Mouse (Mus musculus): Measurements from ENCODE around the gene Dctd. TPM values are rescaled to one million over a fixed set of nuclear protein-coding genes. Genes with fewer than 3 reads are reported as not detected.
A peak's percentile ranks its signal among the peaks of the same experiment; 100 is the strongest.

Dctd gene
- polyA plus RNA-seq (2016; fragmentation: Nextera tagmentation; extraction: Ambion mirVana) = 18.1 TPM in 2 replicates

DNA sequence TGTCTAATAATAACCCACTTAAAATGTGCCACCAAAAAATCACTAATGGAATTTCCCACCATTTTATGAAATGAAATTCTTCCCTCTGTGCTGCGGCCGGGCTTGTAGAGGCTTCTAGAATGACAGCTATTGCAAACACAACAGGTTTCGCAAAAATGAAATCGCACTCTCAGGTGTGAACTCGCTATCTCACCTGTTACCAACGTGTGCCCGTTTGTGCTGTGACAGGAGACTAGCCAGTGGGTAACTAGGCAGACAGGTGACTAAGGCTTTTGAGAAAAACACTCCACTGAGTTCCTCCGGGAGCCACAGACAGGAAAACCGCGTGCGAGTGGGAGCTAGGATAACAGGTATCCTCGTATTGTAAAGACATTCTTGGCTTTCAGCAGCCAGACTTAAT is at the start of gene Dctd:
Gene Dctd (plus strand): TSS at position 301 of the 400 bp plus-strand sequence.
- H3K4me1 ChIP-seq = peaks cover 10% of the 10 kb centered on the region; the same call in 1 of the 2 replicates
- ATAC-seq (ENCODE audit: low FRiP score) = no peak
- H3K27me3 ChIP-seq = peaks cover 5% of the 10 kb centered on the region; the same call in 1 of the 2 replicates
- no peaks in the 10 kb centered on the region for H3K9me3 ChIP-seq (replicated peaks)
- 91% methylated on average over 12 of the region's 12 CpGs for WGBS
- H3K4me2 ChIP-seq (replicated peaks) = peak within 1 kb of the TSS; percentile 50
- H3K27ac ChIP-seq = no peak within 1 kb of the TSS
- no peaks in the 10 kb centered on the region for H3K36me3 ChIP-seq
- no peak within 1 kb of the TSS for H3K9ac ChIP-seq
- peak within 1 kb of the TSS; percentile 28; the same call in 1 of the 2 replicates for H3K4me3 ChIP-seq

DNA sequence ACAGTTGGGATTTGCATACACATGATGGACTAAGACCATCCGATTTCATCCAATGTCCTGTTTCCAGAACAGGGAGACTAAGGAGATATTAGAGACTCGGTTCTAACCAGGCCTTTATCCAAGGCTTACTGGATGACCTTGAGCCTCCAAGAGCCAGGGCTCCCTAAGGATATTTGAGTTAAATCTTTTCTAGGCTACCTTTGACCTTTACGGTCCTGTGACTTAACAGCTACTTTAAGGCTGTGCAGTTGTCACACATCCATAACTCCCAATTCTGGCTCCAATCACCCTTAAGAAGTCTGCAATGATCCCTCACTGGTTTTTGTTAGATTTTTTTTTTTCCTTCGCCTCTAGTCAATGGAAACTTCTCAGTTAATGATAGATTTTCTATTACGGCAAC is 45.3 kb upstream of the Dctd start:
- H3K4me2 ChIP-seq (replicated peaks) = no peak overlapping the region
- H3K4me1 ChIP-seq = no peaks in the 10 kb centered on the region
- no peak overlapping the region for H3K9ac ChIP-seq
- no peaks in the 10 kb centered on the region for H3K27me3 ChIP-seq
- no peaks in the 10 kb centered on the region for H3K9me3 ChIP-seq (replicated peaks)
- no peak for ATAC-seq (ENCODE audit: low FRiP score)
- 93% methylated on average over 5 of the region's 5 CpGs for WGBS
- no peak overlapping the region for H3K27ac ChIP-seq
- H3K36me3 ChIP-seq = no peaks in the 10 kb centered on the region
- no peak overlapping the region for H3K4me3 ChIP-seq

DNA sequence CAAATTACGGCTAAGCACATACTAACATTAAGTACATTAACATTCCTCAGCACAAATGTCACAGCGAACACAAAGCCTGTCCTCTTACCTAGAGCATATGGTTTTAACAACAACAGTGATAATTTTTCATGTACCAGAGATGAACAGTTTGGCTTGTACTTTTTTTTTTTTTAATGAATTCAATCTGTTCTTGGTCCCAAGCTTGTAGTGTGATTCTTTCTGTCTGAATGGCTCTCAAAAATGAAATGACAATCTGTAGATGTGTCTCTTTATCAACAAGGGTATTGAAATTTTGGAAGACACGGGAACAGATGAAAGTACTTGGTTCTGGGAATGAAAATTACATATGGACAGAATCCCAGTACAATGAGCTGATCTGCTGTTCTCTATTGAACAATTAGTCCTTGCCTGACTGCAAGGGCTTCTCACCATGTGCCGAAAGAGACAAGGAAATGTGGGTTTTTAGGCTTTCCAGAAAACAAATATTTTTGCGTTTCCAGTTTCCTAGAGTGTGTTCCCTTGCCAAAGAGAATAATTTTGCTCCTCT is 35.3 kb upstream of the Dctd start:
- 87% methylated on average over 5 of the region's 5 CpGs for WGBS
- H3K9ac ChIP-seq = no peak overlapping the region
- no peak overlapping the region for H3K27ac ChIP-seq
- no peak for ATAC-seq (ENCODE audit: low FRiP score)
- H3K9me3 ChIP-seq (replicated peaks) = no peaks in the 10 kb centered on the region
- no peak overlapping the region for H3K4me2 ChIP-seq (replicated peaks)
- no peaks in the 10 kb centered on the region for H3K36me3 ChIP-seq
- no peaks in the 10 kb centered on the region for H3K27me3 ChIP-seq
- no peak overlapping the region for H3K4me3 ChIP-seq
- H3K4me1 ChIP-seq = no peaks in the 10 kb centered on the region

DNA sequence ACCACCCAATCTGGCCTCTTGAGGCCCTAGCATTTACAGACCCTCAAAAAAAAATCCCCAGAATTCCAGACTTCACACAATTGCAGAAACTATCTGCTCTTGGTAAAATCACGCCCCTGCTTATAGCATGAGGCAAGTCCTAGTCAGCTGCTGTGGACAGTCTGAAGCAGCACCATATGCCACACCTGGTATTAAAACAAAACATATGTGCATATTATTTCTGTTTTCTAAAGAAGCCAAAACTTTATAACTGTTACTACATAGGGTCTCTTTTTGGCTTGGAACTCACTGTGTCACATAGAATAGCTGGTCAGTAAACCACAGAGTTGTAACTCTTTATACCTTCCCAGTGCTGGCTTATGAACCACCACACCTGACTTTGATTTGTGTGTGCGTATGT is 24.7 kb upstream of the Dctd start:
- Histone ChIP-seq H3K9ac (no peak overlapping the region), H3K27ac (no peak overlapping the region), H3K9me3 (replicated peaks) (no peaks in the 10 kb centered on the region), H3K4me3 (no peak overlapping the region), H3K27me3 (no peaks in the 10 kb centered on the region), H3K4me1 (no peaks in the 10 kb centered on the region), H3K36me3 (no peaks in the 10 kb centered on the region), H3K4me2 (replicated peaks) (no peak overlapping the region)
- ATAC-seq (ENCODE audit: low FRiP score) = no peak
- 86% methylated on average over 2 of the region's 2 CpGs for WGBS

DNA sequence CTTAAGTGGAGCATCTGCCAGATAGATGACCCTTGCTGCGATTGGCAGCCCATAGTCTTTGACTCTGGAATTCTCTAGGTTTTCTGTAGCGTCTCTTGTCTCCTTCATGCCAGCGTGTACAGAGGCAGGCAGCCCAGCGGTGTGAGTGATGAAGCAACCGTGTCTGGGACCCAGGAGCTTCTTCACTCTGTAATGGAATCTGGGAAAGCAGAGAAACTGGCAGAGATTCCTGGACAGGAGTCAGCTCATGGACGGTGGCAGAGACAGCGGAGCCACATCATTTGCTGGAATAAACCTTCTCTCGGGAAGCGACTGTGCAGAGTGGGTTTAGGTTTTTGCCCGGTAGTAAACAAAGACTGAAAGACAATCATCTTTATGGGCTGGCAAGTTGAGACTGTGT is 16.5 kb upstream of the Dctd start:
- ATAC-seq (ENCODE audit: low FRiP score) = no peak
- H3K4me2 ChIP-seq (replicated peaks) = no peak overlapping the region
- no peaks in the 10 kb centered on the region for H3K9me3 ChIP-seq (replicated peaks)
- H3K4me3 ChIP-seq = no peak overlapping the region
- no peaks in the 10 kb centered on the region for H3K4me1 ChIP-seq
- 83% methylated on average over 10 of the region's 10 CpGs for WGBS
- H3K36me3 ChIP-seq = no peaks in the 10 kb centered on the region
- H3K27ac ChIP-seq = no peak overlapping the region
- no peak overlapping the region for H3K9ac ChIP-seq
- no peaks in the 10 kb centered on the region for H3K27me3 ChIP-seq

DNA sequence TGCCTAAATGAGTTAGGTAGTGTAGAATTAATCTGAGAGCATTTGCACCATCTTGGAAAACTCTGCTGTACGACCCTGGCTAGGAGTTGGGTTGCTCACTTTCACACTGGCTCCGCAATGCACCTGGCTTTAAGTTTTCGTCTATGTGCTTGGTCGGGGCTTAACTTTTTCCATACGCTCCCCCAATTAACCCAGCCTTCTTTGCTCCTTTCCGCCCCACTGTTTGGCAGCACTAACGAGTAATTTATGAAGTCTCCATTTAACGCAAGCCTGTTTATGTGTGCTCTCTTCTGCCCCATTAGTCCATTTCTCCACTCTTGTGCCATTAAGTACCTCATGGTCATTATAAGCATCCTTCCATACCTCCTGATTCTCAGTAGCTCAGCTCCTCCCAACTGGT is 8.2 kb upstream of the Dctd start:
- 0 out of 2 replicates have a peak, but pooled peaks cover 5% of the 10 kb centered on the region for H3K27me3 ChIP-seq
- no peak overlapping the region for H3K4me2 ChIP-seq (replicated peaks)
- no peaks in the 10 kb centered on the region for H3K36me3 ChIP-seq
- no peaks in the 10 kb centered on the region for H3K9me3 ChIP-seq (replicated peaks)
- ATAC-seq (ENCODE audit: low FRiP score) = no peak
- H3K4me1 ChIP-seq = no peaks in the 10 kb centered on the region
- no peak overlapping the region for H3K27ac ChIP-seq
- no peak overlapping the region for H3K9ac ChIP-seq
- WGBS = 89% methylated on average over 8 of the region's 8 CpGs
- no peak overlapping the region for H3K4me3 ChIP-seq

DNA sequence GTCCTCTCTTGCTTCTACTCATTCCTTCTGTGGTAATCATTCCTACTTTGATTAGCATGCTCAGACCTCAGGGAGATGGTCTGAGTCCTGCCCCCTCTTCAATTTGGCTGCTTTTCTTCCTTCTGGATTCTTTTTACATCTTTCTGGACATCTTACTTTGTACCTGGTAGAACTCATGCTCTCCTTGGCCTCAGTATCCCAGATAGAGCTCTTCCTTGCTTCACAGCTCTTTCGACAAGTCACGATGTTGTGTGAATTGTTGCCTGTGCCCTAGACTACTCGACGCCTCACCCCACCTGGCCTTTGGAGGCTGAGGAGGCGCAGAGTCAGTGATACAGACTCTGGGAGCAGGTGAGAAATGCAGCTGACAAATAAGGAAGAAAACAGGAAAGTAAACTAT is 3.5 kb upstream of the Dctd start:
- peaks cover 10% of the 10 kb centered on the region; the same call in 1 of the 2 replicates for H3K4me1 ChIP-seq
- H3K4me3 ChIP-seq = no peak overlapping the region
- no peak overlapping the region for H3K4me2 ChIP-seq (replicated peaks)
- no peak overlapping the region for H3K27ac ChIP-seq
- ATAC-seq (ENCODE audit: low FRiP score) = no peak
- peaks cover 5% of the 10 kb centered on the region; the same call in 1 of the 2 replicates for H3K27me3 ChIP-seq
- H3K9ac ChIP-seq = no peak overlapping the region
- no peaks in the 10 kb centered on the region for H3K9me3 ChIP-seq (replicated peaks)
- H3K36me3 ChIP-seq = no peaks in the 10 kb centered on the region
- 90% methylated on average over 5 of the region's 5 CpGs for WGBS

DNA sequence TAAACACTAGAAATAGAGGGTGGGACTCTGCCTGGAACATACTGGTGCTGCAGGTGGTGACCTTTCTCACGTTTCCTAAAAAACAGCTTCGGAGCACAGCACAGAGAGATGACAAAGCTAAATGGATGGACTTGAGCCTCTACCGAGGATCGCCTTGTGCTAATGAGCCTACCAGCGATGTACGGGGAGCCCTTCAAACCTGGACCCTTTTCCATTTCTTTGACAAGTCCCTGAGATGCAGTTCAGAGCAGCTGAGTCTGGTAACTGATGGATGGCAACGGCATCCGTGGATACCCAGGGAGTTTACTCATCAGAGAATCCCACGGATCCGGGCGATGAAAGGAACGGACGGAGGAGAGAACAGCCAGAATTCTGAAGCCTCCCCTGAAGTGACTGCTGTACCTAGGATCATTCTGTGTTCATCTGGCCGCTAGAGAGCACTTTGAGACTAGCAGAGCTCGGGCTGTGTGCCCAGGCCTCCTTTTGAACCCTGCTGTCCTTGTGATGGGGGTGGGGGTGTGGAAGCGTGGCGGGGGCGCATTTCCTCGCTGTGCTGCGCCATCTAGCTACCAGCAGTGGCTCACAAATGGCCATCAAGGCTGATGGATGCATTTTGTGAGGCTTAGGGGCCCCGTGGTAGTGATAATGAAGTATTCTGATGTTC is 1.6 kb upstream of the Dctd start:
- 9% methylated on average over 21 of the region's 21 CpGs for WGBS
- H3K27me3 ChIP-seq = peaks cover 5% of the 10 kb centered on the region; the same call in 1 of the 2 replicates

DNA sequence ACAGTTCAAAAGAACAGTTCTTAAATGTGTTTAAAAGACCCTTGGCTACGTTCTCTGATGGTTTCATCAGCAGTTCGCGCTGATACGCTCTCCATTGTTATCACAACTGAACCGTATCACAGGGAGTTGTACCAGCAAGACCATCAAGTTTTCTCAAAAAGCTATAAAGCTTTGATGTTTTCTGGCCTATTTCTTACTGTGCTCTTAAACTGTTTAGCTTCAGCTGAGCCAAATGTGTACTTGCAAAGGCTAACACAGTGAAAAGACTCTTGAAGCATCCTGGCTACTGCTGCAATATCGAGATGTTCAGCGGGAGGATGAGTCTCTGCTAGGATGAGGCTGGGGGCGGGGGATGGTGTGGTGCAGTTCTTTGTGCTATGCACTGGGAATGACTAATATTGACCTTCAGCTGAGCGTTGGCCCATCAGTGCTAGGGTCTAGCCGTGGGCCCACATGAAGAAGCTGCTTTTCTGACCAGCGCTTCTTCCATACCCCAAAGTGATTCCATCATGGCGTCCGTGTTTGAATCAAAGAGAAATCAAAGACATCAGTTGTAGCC is 732 bp upstream of the Dctd start:
- 0 out of 2 replicates have a peak, but pooled peaks have one; percentile 35 for ATAC-seq (ENCODE audit: low FRiP score)
- Histone ChIP-seq H3K4me3 (peak overlapping the region; percentile 28; the same call in 1 of the 2 replicates), H3K27me3 (peaks cover 5% of the 10 kb centered on the region; the same call in 1 of the 2 replicates), H3K9ac (no peak overlapping the region), H3K4me2 (replicated peaks) (peak overlapping the region; percentile 50), H3K27ac (no peak overlapping the region), H3K4me1 (peaks cover 10% of the 10 kb centered on the region; the same call in 1 of the 2 replicates), H3K9me3 (replicated peaks) (no peaks in the 10 kb centered on the region), H3K36me3 (no peaks in the 10 kb centered on the region)
- WGBS = 56% methylated on average over 13 of the region's 13 CpGs

More for the DNA sequence above, 1.6 kb upstream of the Dctd start:
- Histone ChIP-seq H3K36me3 (no peaks in the 10 kb centered on the region), H3K27ac (peak overlapping the region; percentile 56; the same call in 1 of the 2 replicates), H3K4me3 (peak overlapping the region; percentile 28), H3K9me3 (replicated peaks) (no peaks in the 10 kb centered on the region), H3K4me1 (peaks cover 10% of the 10 kb centered on the region; the same call in 1 of the 2 replicates), H3K4me2 (replicated peaks) (peak overlapping the region; percentile 50), H3K9ac (peak overlapping the region; percentile 38; the same call in 1 of the 2 replicates)
- ATAC-seq (ENCODE audit: low FRiP score) = peak; percentile 92

DNA sequence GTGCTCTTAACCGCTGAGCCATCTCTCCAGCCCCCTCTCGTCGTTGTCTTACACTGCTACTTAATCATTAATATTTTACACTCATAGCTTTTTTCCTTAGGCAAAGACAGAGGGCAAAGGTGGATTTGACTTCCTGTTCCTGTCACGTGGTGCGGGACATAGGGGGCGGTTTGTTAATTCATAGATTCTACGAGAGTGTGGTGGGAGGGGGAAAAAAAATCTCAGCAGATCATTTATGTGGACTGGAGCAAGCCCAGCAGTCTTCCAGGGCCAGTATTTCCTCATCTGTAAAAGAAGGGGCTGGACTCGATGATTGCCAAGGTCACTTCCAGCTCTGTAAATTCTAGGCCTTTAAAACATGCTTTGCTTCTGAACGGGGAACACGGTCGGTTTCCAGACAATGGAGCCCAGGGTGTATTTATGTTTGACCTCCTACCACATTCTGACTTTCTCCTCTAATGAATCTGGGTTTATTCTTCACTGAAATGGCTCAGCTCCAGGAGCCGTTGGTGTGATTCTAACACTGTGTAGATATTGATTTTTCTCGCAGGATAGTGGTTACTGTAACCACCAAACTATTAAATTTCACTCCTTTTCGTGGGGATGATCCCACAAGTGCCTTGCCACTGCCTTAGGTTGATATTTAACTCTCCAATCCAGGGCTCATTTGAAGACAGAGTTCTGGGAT is 1.4 kb downstream of the Dctd start:
- no peak overlapping the region for H3K9ac ChIP-seq
- WGBS = 76% methylated on average over 14 of the region's 14 CpGs
- no peaks in the 10 kb centered on the region for H3K9me3 ChIP-seq (replicated peaks)
- ATAC-seq (ENCODE audit: low FRiP score) = no peak
- H3K4me1 ChIP-seq = peaks cover 10% of the 10 kb centered on the region; the same call in 1 of the 2 replicates
- H3K36me3 ChIP-seq = no peaks in the 10 kb centered on the region
- H3K4me2 ChIP-seq (replicated peaks) = no peak overlapping the region
- H3K27ac ChIP-seq = no peak overlapping the region
- H3K27me3 ChIP-seq = peaks cover 2% of the 10 kb centered on the region; the same call in 1 of the 2 replicates
- no peak overlapping the region for H3K4me3 ChIP-seq

DNA sequence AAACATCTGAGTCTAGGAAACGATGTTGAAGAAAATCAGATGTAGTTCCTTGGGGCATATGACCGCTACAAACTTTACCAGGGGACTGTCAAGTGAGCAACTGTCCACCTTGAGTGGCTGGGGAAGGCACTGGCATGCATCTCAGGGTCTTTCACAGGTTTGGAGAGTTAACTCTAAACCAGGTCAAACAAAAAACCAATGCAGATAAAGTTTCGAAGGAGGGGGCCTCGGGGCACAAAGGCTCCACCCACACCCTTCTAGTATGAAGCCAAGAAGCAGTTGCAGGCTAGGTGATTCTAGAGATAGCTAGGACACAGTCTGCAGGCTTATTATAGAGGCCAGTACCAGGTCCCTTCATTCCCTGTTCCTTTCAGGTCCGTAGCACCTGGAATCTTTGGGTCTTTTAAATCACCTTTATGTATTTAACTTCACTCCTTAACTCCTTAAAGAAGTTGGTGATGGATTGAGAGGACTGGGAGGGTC is 10.5 kb downstream of the Dctd start:
- Histone ChIP-seq H3K4me3 (peak overlapping the region; percentile 78), H3K9me3 (replicated peaks) (no peaks in the 10 kb centered on the region), H3K4me2 (replicated peaks) (peak overlapping the region; percentile 84), H3K27me3 (no peaks in the 10 kb centered on the region), H3K36me3 (no peaks in the 10 kb centered on the region), H3K4me1 (peaks cover 10% of the 10 kb centered on the region), H3K9ac (peak overlapping the region; percentile 76; the same call in 1 of the 2 replicates), H3K27ac (no peak overlapping the region)
- WGBS = 36% methylated on average over 5 of the region's 5 CpGs
- ATAC-seq (ENCODE audit: low FRiP score) = peak; percentile 36; the same call in 1 of the 2 replicates
